Mouse (Mus musculus) frontal cortex, adult (tissue): Measurements from ENCODE around the gene Arl6ip5.

Experiments used
- ATAC-seq: cut with Nextera tagmentation; 2 replicates; pipeline ENCODE4 v1.9.2; 2017; ENCODE audit warnings: mild to moderate bottlenecking, moderate library complexity, mixed read lengths; ENCODE audit not compliant: low TSS enrichment

Arl6ip5 gene

DNA sequence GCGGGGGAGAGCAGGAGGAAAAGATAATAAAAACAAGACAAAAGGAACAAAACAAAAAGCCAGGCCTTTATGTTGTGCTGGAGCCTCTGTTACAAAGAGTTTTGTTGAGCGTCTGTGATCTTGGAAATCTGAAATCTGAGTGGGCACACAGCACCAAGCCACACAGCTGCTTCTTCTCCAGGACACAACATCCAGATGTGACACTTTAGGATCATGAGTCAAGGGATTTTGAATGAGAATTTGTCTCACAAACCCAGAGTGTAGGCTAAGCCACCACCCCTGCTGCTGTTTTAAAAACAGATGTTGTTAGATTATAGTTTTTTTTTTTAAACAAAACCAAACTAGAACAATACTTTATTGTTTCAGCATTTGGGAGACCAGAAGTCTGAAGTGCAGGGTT lies 61.9 kb downstream of the Arl6ip5 start:
- no peak for ATAC-seq

DNA sequence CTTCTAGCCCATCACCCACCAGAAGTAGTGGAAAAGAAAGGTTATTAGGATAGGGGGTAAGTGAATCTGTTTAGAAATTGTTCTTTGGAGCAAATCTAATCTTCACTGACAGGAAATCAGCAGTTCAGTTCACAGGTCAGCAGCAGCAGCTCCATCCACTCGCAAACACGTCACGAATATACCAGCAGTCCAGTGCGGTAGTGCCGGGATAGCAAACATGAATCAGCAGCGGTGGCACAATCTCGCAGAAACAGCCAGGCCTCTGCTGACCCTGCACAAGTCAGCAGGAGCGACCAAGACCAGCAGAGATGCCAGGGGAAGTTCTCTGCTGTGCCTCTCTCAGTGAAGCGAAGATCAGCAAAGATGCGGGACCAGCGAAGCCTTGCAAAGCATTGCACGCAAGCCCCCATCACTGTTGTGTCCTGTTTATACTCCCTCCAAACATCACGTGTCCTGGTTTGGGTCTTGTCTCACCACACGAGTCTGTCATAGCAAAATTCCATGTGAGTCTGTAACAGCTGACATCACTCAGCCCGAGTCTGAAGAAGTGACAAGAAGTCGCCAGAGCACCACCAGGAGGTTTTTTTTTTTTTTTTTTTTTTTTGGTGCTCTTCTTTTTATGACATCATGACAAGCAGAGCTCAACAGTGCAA lies 62.7 kb downstream of the Arl6ip5 start:
- no peak for ATAC-seq

DNA sequence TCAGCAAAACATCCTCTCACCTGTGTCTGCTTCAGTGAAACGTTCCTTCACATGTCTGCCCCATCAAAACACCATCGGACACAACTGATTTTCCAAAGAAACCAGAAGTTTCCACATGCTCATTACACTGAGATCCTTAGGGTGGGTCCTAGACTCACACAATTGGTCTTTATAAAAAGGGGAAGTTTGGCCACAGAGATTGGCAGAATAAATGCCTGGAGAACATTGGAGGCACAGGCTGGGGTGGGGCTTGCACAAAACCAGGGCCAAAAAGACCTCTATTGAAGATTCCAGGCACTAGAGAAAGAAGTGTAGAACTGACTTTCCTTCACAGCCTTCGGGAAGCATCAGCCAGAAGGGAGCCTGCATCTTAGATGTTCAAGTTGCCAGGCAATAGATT lies 63.3 kb downstream of the Arl6ip5 start:
- no peak for ATAC-seq

DNA sequence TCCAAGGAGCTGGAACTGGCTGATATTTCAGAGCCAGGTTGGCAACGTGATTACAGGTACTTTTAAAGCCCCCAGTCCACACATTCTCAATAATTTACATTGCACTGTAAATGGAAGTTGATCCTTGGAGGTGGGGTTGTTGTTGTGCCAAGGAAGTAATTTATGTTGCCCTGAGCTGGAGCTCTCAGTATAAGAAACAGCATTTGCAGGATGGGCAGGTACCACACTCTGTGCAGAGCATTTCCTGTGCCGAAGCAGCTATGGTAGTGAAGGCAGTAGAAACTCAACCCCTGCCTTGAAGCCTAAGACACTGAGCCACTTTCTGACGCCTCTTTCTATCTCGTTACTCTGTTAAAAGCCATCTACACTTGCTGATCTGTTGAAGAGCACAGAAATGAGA lies 65.3 kb downstream of the Arl6ip5 start:
- ATAC-seq, result no peak

DNA sequence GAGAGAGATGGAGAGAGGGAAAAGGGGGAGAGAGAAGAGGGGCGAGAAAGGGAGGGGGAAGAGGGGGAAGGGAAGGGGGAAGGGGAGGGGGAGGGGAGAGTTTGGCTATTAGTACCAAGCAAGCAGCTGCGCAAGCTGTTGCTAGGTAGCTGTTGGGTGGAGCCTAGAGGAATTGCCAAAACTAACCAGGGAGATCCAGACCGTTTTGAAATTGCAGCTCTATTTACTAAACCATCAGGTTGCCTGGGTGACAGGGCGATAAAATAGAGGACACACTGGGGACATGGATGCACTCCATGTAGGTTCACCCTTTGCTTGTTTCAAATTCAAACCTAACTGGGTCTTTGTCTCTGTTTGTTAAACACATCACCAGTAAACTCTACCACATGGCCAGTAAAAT lies 65.9 kb downstream of the Arl6ip5 start:
- no peak for ATAC-seq

DNA sequence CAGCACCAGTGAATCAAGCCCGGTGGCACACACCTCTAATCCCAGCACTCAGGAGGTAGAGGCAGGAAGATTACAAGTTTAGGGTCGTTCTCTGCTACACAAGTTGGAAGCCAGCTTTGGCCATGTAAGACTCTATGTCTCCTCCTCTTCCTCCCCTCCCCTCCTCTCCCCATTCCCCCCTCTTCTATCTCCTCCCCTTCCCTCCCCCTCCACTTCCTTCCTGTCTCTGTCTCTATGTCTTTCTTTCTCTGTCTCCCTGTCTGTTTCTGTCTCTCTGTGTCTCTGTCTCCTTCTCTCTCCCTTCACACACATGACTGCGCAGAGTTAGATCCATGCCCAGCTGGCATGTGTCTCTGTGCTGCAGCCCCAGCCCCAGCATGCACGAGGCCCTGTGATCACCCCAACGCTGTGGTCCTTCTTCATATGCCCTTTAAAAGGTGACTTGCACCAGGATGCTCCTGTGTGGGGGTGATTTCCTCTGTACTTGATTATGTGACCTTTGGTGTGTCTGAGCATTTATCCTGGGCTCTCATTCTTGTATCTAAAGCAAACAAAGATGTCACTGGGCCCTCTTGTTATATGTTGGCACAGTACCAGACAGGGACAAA lies 66.5 kb downstream of the Arl6ip5 start:
- no peak for ATAC-seq

DNA sequence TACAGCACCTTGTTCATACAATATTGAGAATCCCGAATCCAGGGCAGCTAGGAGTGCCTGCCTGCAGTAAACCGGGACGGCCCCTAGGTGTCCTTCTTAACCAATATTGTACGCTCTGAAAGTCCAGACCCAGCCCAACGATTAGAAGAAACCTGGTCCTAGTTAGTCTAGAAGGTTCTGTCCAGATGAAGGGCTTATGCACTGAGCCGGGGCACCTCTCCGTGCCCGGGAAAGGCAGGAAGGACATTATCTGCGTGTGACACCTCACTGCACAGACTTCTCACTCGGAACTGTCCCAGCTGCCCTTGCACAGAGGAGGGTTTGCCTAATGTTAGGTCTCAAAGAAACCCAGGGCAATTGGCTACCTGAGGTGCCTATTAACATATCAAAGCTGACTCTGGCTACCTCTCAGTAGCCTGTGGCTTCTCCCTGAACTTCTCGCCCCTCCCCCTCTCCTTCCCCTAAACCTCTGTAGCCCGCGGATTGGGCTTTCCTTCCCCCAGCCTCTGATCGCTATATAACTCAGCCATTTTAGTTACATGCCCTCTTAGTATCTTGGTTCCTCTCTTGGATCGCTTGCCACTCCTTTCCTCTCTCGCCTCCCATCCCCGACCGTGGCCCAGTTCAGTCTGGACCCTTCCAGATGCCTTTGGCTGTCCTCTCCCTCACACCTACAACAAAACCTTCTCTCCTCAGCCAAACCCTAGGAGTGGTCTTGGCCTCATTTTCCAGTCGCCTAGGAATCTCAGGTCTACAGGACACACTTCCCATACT lies 67.7 kb downstream of the Arl6ip5 start:
- peak; percentile 97 for ATAC-seq

DNA sequence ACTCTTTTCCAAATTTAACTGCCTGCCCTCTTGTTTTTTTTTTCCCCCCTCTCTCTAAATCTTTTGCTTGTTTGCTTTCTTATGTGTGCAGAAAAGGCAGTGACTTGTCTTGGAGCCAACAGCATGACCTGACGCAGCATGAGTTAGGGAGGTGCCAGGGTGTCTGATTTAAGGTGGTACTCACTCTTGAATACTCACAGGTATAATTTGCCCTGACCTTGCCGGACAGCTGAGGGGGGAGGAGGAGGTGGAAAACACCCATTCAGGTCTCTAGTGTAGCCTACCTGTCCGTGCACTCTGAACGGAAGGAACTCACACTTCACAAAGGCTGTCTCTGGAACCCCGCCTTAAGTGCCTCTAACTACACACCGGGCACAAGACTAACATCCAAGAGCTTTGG lies 68.4 kb downstream of the Arl6ip5 start:
- no peak for ATAC-seq
